Mouse (Mus musculus) C2C12 (cell line): ENCODE measurements around the gene Mov10.

Experiments
- CTCF ChIP-seq: IDR thresholded peaks from one replicate; pipeline ENCODE4 v1.5.1; 2011; ENCODE audit not compliant: control insufficient read depth, insufficient read depth, insufficient read length
- MYOD1 ChIP-seq: IDR thresholded peaks from one replicate; pipeline ENCODE4 v1.6.1; 2011; ENCODE audit warnings: low read depth; ENCODE audit not compliant: control insufficient read depth, insufficient read length
- USF1 ChIP-seq: IDR thresholded peaks from one replicate; pipeline ENCODE4 v1.6.1; 2011; ENCODE audit warnings: low read depth, mild to moderate bottlenecking, control low read depth, moderate library complexity

- TF ChIP-seq CTCF (no peak), USF1 (no peak), MYOD1 (no peak)
These were observed 36.1 kb upstream of the Mov10 start for GRCm38 (mm10) chr3:104854465-104854864.
